Mouse (Mus musculus) adipose tissue, adult 10 weeks (tissue): ENCODE measurements around the gene Gipr. TPM values are rescaled to one million over a fixed set of nuclear protein-coding genes. Genes with fewer than 3 reads are reported as not detected.

Experiments used
- polyA plus RNA-seq: library from polyadenylated mRNA; stranded (reverse); fragments of 350-450 nt; fragmentation: Illumina TruSeq; extraction: RNeasy Lipid Tissue Mini Kit (QIAGEN cat#74804); gene quantifications from one replicate; pipeline ENCODE4 v1.2.3, GENCODE M21; 2014; ENCODE audit warnings: low read depth, low replicate concordance

Gene Gipr
- polyA plus RNA-seq: 3.2 TPM

DNA sequence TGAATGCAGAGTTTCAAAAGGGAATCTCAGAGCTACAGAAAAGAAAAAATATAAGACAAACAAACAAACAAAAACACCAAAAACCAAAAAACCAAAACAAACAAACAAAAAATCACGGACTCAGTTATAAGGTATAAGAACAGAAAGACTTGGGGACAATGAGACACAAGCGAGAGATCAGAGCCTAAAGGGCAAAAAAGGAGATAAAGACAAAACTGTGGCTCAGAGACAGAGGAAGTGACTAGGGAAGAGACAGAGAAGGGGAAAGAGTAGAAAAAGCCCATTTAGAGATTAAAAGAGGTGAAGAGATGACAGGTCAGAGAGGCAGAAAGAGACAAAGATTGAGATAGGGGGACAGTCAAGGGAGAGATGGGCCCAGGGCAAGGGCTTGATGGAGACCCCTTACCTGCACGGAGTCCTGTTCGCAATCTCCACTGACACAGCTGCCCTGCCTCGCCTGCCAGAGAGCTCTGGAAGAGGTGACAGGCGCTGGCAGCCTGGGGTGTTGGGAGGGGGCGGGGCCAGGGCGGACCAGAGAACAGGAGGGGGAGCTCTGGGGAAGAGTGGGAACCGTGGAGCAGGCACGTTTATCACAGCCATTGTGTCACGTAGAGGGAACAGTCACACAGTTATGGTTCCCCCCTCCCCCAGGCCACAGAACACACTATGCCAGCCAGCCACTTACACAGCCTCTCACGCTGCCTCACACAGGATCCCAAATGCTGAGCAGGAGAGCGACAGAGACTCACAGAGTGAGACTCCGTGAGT is at the start of gene Gipr:
Gene Gipr (minus strand): TSS at position 472 of the 768 bp plus-strand sequence.

DNA sequence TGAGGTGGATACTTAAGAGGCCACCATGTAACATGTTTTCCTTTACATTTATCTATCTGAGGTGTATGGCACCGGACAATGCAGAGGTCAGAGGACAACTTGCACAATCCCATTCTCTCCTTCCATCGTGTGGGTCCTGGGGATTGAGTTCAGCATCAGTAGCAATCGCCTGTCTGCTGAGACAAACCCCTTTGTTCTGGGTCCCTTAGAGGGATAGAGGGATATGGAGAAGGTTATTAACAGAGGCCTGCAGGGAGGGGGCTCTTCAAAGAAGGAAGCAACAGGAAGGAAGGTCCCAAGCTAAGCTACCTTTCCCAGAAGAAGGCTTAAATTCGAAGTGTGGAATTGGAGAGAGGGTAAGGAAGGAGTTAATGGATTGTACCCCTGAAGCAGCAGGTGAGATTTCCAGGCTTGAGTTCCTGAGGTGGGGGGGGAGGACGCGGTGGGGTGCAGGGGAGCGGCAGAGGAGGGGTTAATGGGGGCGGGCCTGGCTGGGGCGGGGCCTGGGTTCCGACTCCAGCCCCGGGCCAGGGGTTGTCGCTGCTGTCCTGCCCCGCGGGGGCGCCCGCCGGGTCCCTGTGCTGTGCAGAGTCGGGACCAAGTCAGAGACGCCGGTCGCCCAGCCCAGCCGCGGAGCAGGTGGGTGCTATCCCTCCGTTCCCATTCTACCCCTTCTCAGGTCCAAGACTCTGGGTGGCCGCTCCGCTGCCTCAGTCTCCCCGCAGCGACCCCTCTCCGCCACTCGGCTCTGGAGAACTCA is 46.2 kb upstream of the Gipr start, which contains the start of gene Gpr4:
Gene Gpr4 (plus strand): TSS at position 543 of the 760 bp plus-strand sequence.

DNA sequence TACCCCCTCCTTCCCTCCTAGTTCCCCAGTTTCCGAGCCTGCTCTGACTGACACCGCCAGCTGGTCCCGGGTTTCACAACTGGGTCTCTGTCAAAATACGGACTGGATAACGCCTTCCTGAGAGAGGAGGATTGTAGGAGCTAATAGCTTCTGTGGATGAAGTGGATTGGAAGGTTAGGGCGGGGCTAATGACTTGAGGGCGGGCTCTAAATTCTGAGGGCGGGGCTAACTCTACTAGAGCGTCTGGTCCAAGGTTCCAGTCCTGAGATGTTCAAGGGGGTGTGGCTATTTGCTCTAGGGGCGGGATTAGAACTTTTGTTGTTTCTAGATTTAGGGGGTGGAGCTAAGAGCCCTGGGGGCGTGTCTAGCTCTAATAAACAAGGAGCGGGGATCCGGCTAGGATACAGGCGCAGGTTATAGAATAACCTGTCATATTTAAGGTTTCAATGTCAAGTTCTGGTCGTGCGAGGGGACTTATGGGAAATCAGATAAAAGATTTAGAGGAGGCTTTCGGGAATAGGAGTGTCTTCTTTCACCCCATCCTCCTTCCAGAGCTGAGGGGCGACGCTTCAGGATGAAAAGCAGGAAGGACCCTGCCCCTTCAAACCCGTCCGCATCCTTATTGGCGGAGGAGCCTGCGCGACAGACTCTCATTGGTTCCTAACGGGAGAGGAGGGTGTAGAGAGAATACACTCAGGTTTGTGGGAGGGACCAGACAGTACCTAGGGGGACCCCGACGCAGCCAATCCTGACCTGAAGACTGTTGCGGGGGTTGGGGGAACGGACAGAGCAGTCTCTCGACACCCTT is 10.0 kb upstream of the Gipr start, which contains the start of gene Eml2:
Gene Eml2 (plus strand): TSS at position 714 of the 808 bp plus-strand sequence.

DNA sequence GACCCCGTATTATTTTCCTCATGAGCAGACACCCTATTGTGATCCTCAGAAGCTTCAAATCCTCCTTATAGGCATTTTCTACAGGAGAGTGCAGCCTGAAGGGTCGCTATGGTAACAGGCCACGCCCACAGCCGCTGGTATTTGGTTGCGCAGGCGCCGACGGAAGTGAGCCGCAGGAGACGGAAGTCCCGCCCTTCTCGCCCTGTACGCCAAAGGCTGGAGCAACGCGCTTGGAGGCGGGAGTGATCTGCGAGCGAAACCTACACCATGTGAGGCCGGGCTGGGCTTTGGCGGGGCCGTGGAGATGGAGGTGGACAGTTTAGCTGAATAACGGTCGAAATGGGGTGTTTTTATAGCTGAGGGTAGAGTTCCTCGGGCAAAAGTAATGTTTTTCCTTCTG is 16.3 kb downstream of the Gipr start, which contains the start of gene Snrpd2:
Gene Snrpd2 (plus strand): TSS at position 97 of the 400 bp plus-strand sequence.

DNA sequence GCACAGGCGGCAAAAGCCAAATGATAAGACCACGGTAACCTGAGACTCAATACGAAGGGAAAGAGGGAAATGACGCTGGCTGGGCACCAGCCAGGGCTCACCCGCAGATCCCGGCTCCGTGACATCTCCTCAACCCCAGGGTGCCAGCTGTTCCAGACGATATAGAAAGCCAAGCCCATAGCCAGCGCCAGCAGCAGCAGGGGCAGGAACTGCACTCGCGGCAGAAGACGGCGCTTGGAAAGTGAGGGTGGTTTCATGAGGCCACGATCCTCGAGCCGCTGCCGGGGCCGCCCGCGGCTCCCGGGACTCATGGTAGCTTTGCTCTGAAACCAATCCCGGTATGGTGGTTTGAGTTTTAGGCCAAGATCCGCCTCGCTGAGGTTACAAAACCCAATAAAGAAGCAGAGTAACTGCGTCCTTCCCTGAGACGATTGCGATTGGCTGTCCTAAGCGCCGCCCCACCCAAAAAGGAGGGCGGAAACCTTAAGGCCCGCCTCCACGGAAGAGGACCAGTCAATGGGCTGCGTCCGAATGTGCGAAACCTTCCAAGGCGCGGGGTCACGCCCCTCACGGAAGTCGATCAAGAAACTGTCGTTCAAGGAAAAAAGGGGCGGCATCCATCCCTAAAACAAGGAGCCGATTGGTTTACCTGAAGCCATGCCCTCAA is 16.9 kb downstream of the Gipr start, which contains the start of gene Qpctl:
Gene Qpctl (minus strand): TSS at position 417 of the 667 bp plus-strand sequence.

DNA sequence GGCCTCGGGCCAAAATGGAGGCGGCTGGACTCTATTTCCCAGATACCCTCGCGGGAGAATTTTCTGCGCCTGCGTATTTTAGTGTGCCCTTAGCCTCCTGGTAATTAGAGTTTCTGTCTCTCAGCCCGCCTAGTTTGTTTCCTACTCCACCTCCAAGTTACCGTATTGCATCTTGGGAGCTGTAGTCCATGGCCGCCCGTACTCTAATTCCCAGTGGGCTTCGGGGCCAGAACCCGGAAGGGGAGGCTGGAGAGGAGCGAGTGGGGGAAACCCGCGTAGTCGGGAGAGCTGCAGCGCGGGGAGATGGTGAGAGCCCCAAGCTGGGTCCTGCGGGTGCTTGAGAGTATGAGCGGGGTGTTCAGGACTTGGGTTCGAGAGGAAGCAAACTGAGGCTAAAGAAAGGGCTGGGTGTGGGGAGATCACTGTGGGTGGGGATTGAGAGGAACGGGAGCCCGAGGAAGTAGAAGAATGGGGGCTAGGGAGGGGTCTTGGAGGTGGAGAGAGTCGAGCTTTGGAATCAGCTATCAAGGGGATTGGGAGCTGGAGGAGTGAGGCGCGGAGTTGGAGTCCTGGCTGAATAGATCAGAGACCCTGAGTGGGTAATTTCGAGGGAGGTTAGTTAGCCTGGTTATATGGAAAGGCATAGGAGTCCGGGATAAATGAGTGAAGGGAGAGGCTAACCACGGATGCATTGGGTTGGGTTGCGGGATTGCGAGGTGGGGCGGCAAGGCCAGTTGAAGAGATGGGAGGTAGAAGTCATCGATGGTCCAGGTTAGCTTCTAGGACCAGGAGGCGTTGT is 46.1 kb downstream of the Gipr start, which contains the start of gene Fbxo46:
Gene Fbxo46 (plus strand): TSS at position 229 of the 799 bp plus-strand sequence.

DNA sequence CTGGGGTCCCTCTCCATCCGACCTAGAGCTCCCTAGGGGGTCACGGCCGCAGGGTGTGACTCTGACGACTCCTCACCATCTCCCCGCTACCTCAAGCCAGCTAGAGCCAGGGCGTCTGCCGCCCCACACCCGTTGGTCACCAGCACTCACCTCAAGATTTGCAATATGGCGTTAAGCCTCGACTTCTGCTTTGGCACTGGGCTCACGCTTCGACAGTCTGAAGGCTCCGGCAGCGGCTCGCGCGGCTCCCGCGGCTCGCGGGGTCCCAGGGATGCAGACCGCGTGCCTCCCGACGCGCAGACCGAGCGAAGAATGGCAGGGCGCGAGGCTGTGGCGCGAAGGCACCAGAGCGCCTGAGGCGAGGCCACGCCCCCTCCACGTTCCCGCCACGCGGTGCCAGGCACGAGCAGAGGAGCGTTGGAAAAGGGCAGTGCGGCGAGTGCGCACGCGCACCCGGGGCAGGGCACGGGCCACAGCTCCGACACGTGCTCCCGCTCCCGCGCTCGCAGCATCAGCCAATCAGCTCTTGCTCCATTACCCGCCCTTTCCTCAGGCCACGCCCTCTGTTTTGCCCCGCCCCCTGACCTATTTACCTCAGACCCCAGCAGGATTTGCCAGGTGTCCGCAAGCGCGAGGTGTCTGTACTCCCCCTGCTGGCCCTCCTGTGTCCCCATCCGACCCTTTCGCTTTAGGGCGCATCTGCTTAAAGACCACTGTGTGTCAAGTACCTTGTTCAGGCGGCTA is 47.7 kb downstream of the Gipr start, which contains the start of gene Gm4969:
Gene Gm4969 (minus strand): TSS at position 341 of the 744 bp plus-strand sequence.

Other genes starting within 250 kb of the Gipr start
- 2.7 TPM for gene Nova2, start 240.2 kb downstream of the Gipr start, polyA plus RNA-seq
- not detected for gene Nanos2, start 178.7 kb downstream of the Gipr start, polyA plus RNA-seq
- gene Mypop, start 174.9 kb downstream of the Gipr start, polyA plus RNA-seq: 4.2 TPM
- gene Irf2bp1, start 162.1 kb downstream of the Gipr start, polyA plus RNA-seq: 17.3 TPM
- not detected for gene Foxa3, start 142.6 kb downstream of the Gipr start, polyA plus RNA-seq
- gene Sympk, start 141.8 kb downstream of the Gipr start, polyA plus RNA-seq: 63.7 TPM
- gene Rsph6a, start 111.4 kb downstream of the Gipr start, polyA plus RNA-seq: 4.0 TPM
- 28.5 TPM for gene Dmwd, start 89.9 kb downstream of the Gipr start, polyA plus RNA-seq
- gene Dmpk, start 82.3 kb downstream of the Gipr start, polyA plus RNA-seq: 65.1 TPM
- 13.5 TPM for gene Six5, start 71.5 kb downstream of the Gipr start, polyA plus RNA-seq
- 0.34 TPM for gene Gm4969, start 47.8 kb downstream of the Gipr start, polyA plus RNA-seq
- gene Fbxo46, start 46.3 kb downstream of the Gipr start, polyA plus RNA-seq: 6.5 TPM
- gene Qpctl, start 16.8 kb downstream of the Gipr start, polyA plus RNA-seq: 16.3 TPM
- gene Snrpd2, start 16.4 kb downstream of the Gipr start, polyA plus RNA-seq: 49.7 TPM
- 43.2 TPM for gene Eml2, start 10.3 kb upstream of the Gipr start, polyA plus RNA-seq
- 5.1 TPM for gene Gpr4, start 46.4 kb upstream of the Gipr start, polyA plus RNA-seq
- gene Opa3, start 62.2 kb upstream of the Gipr start, polyA plus RNA-seq: 23.6 TPM
- 45.6 TPM for gene Vasp, start 105.7 kb upstream of the Gipr start, polyA plus RNA-seq
- not detected for gene Ppm1n, start 113.9 kb upstream of the Gipr start, polyA plus RNA-seq
- gene Rtn2, start 116.5 kb upstream of the Gipr start, polyA plus RNA-seq: 18.4 TPM
- 4.7 TPM for gene Fosb, start 143.9 kb upstream of the Gipr start, polyA plus RNA-seq
- gene Ercc1, start 178.7 kb upstream of the Gipr start, polyA plus RNA-seq: 41.4 TPM
- gene Cd3eap, start 193.4 kb upstream of the Gipr start, polyA plus RNA-seq: 11.6 TPM
- gene Ppp1r13l, start 193.6 kb upstream of the Gipr start, polyA plus RNA-seq: 14.2 TPM
- 18.9 TPM for gene Ercc2, start 215.9 kb upstream of the Gipr start, polyA plus RNA-seq
- gene Klc3, start 238.0 kb upstream of the Gipr start, polyA plus RNA-seq: 21.0 TPM
- gene Ckm, start 238.6 kb upstream of the Gipr start, polyA plus RNA-seq: 2.2 TPM